Mouse (Mus musculus) heart, postnatal 4 days (tissue): ENCODE measurements around the gene Mlph. TPM values are rescaled to one million over a fixed set of nuclear protein-coding genes. Genes with fewer than 3 reads are reported as not detected.
A peak's percentile ranks its signal among the peaks of the same experiment; 100 is the strongest.

Experiments
- DNase-seq: peaks from one replicate; pipeline ENCODE4 v3.0.0; 2021
- total RNA-seq, 2 experiments: library from RNA; stranded (reverse); gene quantifications; 2 replicates each; pipeline ENCODE4 v1.2.3; 2021

The Mlph gene
- total RNA-seq = 1 to 10 TPM; 1.0 TPM

DNA sequence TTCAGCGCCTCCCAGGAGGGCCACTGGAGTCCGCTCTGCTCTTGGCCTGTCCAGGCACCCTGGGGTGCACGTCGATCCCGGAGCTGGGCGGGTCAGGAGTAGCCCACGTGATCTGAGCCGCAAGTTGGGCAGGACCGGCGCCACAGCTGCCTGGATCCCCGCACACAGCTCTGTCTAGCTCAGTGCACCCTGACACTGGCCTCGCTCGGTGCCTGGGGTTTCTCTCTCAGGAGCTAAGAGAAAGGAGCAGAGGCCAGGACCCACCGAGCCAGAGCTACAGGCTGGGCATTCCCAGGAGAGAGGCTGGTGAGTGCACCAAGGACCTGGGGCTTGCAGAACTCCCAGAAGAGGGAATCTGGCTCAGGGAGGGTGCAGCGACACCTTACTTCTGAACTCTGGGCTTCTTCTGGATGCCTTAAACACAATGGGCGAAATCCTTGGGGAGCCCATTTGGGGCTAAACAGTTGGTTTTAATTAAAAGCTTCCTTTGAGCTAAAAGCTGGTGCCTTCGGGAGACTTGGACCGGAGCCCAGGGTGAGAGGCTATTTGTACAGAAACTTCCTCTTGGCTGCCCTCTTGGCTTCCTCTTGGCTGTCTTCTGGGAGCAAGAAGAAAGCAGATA, at the start of gene Mlph:
Gene Mlph, plus strand, starts transcription at position 138 of the 622 bp plus-strand sequence.
- peak; percentile 53 for DNase-seq

GRCm38 (mm10) chr1:90866734-90867133, 48.2 kb upstream of the Mlph start:
- no peak for DNase-seq

DNA sequence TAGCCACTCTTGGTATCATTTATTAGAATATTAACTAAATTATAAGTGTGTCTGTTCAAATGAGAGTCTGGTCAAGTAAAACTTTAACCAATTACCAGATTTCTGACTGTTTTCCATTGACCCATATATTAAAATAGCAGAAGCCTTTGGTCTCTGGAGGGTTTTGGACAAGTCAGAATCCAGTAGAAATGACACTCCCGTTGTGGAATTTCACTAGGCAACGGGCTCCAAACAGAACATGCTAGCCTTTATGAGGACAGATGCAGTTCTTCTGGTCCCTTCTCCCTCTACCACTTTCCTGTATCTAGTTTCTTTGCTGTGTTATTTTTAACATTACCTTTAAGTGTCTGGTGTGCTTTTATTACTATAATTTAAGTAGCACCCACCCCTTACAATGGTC, 44.3 kb upstream of the Mlph start:
- DNase-seq = no peak

GRCm38 (mm10) chr1:90875371-90875770, 39.5 kb upstream of the Mlph start:
- DNase-seq = no peak

DNA sequence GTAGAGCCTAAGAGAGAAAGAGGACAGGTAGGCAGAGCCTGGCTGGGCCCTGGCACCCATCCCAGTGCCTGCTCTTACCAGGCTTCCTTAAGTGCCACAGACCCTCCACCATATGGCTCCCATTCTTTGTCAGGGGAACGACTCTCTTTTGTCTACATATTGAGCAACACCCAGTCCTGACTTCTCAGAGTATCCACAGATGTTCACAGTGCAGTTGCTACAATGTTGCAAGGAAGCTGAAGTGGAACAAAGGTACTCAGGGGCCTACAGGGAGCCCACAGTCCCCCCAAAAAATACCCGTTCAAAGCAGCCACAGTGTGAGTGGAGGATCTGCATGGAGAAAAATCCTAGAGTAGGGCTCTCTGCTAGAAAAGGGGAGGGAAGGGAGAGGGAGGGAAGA, 38.9 kb upstream of the Mlph start:
- no peak for DNase-seq

- no peak for DNase-seq
These were observed 38.2 kb upstream of the Mlph start for GRCm38 (mm10) chr1:90876486-90877270.

GRCm38 (mm10) chr1:90885771-90886460, 29.0 kb upstream of the Mlph start:
- no peak for DNase-seq

- no peak for DNase-seq
These were observed 20.4 kb upstream of the Mlph start for GRCm38 (mm10) chr1:90894521-90894920.

GRCm38 (mm10) chr1:90895004-90895403, 19.9 kb upstream of the Mlph start:
- peak; percentile 54 for DNase-seq

DNA sequence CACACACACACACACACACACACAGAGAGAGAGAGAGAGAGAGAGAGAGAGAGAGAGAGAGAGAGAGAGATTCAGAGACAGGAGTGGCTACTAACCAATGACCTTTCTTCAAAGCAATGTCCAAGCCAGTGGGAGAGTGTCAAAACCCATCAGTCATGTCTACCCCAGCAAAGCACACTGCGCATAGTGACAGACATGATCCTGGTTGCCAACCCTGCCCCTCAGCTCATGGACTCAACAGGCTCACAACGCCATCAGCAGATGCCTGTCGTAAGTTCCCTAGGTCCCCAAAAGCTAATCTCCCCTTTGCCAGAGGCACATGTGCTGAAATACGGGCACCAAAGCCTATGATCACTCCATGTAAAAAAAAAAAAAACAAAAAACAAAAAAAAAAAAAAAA, 18.6 kb upstream of the Mlph start:
- no peak for DNase-seq

- DNase-seq = peak; percentile 71
These were observed 18.0 kb upstream of the Mlph start for GRCm38 (mm10) chr1:90896741-90897361.

DNA sequence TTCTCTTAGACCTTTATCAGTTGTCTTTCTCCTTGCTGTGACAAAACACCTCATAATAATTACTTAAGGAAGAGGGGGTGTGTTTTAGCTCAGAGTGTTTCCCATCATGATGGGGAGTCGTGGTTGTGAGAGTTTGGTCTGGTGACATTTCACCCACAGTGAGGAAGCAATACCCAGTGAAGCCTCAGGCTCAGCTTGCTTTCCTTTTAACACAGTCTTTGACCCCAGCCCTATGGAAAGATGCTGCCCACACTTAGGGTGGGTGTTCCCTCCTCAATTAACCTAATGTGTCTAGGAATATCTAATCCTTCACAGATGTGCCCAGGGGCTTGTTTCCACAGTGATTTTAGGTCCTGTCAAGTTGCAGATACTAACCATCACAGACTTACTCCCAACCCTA, 16.9 kb upstream of the Mlph start:
- no peak for DNase-seq

GRCm38 (mm10) chr1:90899816-90900215, 15.1 kb upstream of the Mlph start:
- DNase-seq = no peak

- DNase-seq = no peak
These were observed 14.5 kb upstream of the Mlph start for GRCm38 (mm10) chr1:90900406-90900805.

GRCm38 (mm10) chr1:90901246-90901645, 13.6 kb upstream of the Mlph start:
- no peak for DNase-seq

DNA sequence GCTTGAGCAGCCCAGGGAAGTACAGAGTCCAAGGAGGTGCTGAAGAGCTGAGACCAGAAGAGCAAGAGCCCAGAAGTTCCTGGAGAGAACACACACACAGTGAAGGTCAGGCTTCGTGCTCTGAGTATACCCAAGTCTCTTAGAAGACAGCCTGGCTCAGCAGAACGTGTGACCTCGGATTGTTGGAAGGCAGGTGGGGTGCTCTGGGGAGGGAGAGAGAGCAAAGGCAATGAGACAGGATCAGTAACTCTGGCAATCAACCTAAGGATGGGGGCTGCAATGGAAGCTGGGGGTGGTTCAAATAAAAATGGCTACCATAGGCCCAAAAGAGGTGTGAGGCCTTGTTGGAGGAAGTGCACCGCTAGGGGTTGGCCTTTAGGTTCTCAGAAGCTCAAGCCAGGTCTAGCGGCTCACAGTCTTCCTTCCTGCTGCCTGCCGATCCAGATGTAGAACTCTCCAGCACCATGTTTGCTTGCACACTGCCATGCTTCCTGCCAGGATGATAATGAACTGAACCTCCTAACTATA, 13.1 kb upstream of the Mlph start:
- no peak for DNase-seq

DNA sequence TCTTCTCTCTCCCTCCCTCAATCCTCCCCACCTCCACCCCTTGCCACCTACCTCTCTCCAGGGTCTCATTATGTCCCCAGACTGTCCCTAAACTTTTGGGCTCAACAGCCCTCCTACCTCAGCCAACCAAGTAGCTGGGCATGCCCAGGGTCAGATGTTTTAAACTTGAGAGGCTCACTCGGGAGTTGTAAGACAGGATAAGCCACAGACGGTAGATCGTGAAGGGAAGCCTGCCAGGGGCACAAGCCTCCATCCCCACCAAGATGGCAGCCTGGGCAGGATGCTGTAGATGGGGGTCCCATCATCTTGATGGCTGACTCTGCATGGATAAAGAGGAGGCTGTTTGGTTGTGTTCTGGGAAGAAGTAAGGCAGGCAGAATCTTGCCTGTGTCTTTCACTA, 12.1 kb upstream of the Mlph start:
- DNase-seq = no peak

- no peak for DNase-seq
These were observed 11.5 kb upstream of the Mlph start for GRCm38 (mm10) chr1:90903211-90903945.

DNA sequence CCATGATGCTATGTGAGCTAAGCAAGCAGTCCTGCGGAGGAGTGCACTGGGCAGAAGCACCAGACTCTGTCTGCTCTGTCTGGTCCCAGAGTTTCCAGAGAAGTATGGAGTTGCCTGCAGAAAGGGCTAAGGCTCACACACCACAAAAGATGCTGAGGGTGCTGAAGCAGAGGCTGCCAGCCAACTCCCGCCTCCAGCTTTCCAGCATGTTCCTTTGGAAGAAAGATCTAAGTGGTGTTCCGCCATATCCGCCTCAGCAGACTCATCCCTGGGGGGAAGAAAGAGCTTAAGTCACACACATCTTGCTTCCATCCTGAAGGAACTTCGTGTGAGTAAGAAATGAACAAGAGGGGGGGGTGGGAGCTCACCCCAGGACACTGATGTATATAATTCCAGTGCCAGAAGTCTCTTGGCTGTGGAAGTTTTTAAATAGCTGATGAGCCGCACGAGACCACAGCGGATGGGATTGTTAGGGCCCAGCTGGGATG, 10.9 kb upstream of the Mlph start:
- peak; percentile 72 for DNase-seq

DNA sequence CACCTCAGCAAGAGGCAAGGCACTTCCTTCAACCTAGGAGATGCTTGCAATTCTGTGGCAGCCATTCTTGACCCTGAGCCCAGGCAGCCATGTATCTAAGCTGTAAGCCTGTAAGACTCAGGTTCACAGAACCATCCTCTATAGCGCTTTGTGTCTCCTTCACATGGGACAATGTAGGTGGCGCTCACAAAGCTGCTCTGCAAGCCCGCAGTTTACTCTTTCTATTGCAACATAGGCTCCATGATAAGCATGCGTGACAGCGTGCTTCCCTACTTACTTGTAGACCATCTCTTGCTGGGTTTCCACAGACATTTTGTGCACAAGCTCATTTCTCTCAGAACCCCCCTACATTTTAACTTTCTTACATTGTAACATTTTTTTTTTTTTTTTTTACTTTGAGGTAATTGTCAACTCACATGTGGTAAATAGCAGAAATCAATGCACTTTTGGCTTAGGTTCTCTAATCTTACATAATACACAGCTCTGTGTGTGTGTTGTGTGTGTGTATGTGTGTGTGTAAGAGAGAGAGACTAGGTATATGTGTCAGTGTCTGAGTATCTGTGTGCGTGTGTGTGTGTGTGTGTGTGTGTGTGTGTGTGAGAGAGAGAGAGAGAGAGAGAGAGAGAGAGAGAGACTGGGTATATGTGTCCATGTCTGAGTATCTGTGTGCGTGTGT, 10.0 kb upstream of the Mlph start:
- no peak for DNase-seq

DNA sequence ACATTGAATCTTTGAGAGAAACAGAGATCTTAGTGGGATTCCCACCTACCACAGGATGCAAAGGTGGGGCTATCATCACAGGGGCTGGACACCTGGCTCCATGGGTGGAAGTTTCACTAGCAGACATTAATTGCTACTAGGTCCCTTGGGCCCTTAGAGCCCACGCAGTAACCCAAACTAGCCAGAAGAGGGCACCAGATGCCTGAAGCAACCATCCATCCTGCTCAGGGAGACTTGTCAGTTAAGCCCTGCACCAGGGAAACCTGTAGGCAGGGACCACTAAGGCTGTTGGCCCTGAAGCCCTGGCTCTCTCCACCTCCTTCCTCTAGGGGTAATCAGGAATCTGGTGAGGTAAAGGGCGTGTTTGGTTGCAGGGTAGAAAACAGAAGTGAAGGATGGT, 8.5 kb upstream of the Mlph start:
- DNase-seq = peak; percentile 77
